Mouse (Mus musculus): Measurements from ENCODE around the gene Gm10065.

GRCm38 (mm10) chr13:21495080-21495479, 15.8 kb upstream of the Gm10065 start, which contains the start of gene AK157302:
- no peak for TF ChIP-seq TCF12 (IDR thresholded peaks at IDR 0.05; ENCODE audit: low read depth, low read length)
- TF ChIP-seq RAD21 (IDR thresholded peaks at IDR 0.05; ENCODE audit: low read depth, low read length) = no peak

All from MEL (cell line).